Mouse (Mus musculus): ENCODE measurements around the gene A530032D15Rik.
"Not testable (repeated sequence)": the region's sequence is repeated elsewhere in the genome, so short reads cannot be mapped to it uniquely, and the experiment has no call there.

DNA sequence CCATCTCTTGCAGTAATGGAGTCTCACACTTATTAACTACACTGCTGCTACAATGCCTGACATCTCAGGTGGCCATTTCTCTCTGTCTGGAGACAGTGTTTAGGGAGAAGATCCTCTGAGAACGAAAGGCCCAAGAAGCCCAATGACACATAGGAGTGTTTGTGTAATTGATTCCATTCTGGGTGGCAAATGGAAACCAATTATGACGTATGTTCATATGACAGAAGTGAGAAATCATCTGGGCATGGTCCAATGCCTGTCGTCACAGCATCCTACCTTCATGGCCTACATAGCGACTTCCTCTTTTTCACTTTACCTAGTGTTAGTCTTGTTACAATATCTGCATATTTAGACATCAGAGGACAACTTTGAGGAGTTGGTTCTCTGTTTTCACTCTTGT, 7.9 kb downstream of the A530032D15Rik start:
- TF ChIP-seq POLR2A (IDR thresholded peaks at IDR 0.05; ENCODE audit: control insufficient read depth, low read depth, low read length); CTCF (IDR thresholded peaks at IDR 0.05; ENCODE audit: control insufficient read depth, insufficient read depth, insufficient replicate concordance, low read depth, low read length): not testable (repeated sequence)

Data from testis, adult 2 months (tissue).